Mouse (Mus musculus): ENCODE measurements around the gene Arid5b. TPM values are rescaled to one million over a fixed set of nuclear protein-coding genes. Genes with fewer than 3 reads are reported as not detected.

Arid5b gene
- polyA plus RNA-seq, 1 experiment from 2014 or later = 18.9 TPM

DNA sequence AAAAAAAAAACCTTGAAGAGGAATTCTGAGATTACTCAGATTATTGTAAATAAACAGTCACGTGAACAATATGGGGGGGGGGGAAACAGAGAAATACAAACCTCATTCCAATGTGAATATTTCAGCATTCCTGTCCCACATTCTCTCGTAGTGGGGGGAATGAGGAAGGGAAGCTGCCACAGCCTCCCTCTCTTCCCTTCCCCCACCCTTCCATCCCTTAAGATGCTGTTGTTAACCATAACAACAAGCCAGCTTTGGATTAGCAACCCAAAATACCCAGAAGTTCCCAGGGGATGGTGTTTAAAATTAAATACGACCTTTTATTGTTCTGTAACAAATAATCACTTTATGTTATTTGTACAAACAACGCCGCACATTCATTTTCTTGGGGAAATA lies 69.9 kb downstream of the Arid5b start:
- no peaks in the 10 kb centered on the region for H3K27me3 ChIP-seq (replicated peaks)
- ATAC-seq (ENCODE audit: insufficient number of reproducible peaks, low FRiP score) = no peak
- H3K27ac ChIP-seq (ENCODE audit: poor library complexity, severe bottlenecking) = no peak overlapping the region
- 66% methylated on average over 5 of the region's 5 CpGs for WGBS
- H3K4me2 ChIP-seq = no peak overlapping the region
- H3K9me3 ChIP-seq (replicated peaks) = no peaks in the 10 kb centered on the region
- peaks cover 17% of the 10 kb centered on the region for H3K4me1 ChIP-seq (replicated peaks)
- 0 out of 2 replicates have a peak, but pooled peaks cover 10% of the 10 kb centered on the region for H3K36me3 ChIP-seq
- no peak overlapping the region for H3K9ac ChIP-seq
- H3K4me3 ChIP-seq = no peak overlapping the region

DNA sequence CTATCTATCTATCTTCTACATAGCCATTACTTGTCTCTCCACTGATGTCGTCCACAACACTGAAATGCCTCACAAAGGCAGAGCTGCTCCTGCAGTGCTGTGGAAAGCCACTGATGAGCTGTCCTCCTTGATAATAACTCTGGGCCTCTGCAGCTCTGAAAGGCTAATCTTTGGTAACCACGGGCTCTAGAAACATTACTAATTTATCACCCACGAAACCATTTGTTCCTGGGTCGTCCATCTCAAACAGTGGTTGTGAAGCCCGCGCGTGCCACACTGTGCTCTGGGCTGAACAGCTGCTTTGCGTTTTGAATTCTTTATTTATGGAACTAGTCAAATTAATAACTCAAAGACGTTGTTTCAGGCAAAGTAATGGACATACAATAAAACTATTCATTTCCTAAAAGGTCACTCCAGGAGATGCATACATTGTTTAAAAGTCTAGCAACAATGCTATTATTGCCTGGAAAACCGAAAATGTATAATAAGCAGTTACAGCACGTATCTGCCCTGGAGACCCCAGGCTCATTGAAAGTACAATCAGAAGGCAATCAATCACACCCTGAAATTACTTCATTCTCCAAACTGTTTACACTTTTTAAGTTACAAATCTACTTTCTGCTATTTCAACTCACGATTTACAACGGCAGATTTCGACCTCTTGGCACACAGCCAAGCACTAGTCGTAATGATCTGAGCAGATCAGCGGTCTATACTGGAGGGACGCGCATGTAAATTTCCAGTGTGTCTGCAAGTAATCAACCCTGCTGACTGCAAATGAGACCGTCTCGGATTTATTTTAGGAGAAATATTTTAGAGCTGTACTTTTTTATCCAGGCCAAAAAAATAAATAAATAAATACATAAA lies 70.5 kb downstream of the Arid5b start:
- H3K4me3 ChIP-seq = no peak overlapping the region
- H3K27ac ChIP-seq (ENCODE audit: poor library complexity, severe bottlenecking) = no peak overlapping the region
- WGBS = 55% methylated on average over 20 of the region's 20 CpGs
- 0 out of 2 replicates have a peak, but pooled peaks cover 10% of the 10 kb centered on the region for H3K36me3 ChIP-seq
- no peak overlapping the region for H3K9ac ChIP-seq
- H3K9me3 ChIP-seq (replicated peaks) = no peaks in the 10 kb centered on the region
- no peaks in the 10 kb centered on the region for H3K27me3 ChIP-seq (replicated peaks)
- peaks cover 15% of the 10 kb centered on the region for H3K4me1 ChIP-seq (replicated peaks)
- ATAC-seq (ENCODE audit: insufficient number of reproducible peaks, low FRiP score) = no peak
- H3K4me2 ChIP-seq = no peak overlapping the region; the same call in 1 of the 2 replicates

DNA sequence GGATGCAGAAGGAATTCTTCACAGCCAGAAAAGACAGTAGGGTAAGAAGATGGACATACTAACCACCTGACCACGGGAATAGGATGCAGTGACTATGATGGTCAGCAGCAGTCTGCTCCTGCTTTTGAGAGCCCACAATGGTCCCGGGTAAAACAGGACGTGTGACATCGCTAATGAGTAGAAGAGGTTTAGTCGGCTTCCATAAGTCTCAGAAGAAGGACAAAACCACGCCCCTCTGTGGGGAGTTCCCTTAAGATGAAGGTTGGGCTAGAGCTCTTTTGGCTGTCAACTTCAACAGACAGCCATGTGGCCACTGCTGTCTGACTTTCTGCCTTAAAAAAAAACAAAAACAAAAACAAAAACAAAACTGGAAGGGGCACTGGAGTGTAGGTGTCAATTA lies 74.1 kb downstream of the Arid5b start:
- no peak overlapping the region for H3K4me2 ChIP-seq
- H3K36me3 ChIP-seq = peaks cover 22% of the 10 kb centered on the region
- H3K27ac ChIP-seq (ENCODE audit: poor library complexity, severe bottlenecking) = no peak overlapping the region
- H3K4me3 ChIP-seq = no peak overlapping the region
- peaks cover 3% of the 10 kb centered on the region; the same call in 1 of the 2 replicates for H3K4me1 ChIP-seq (replicated peaks)
- no peak for ATAC-seq (ENCODE audit: insufficient number of reproducible peaks, low FRiP score)
- no peaks in the 10 kb centered on the region for H3K9me3 ChIP-seq (replicated peaks)
- no peak overlapping the region for H3K9ac ChIP-seq
- WGBS = 77% methylated on average over 6 of the region's 6 CpGs
- H3K27me3 ChIP-seq (replicated peaks) = no peaks in the 10 kb centered on the region

DNA sequence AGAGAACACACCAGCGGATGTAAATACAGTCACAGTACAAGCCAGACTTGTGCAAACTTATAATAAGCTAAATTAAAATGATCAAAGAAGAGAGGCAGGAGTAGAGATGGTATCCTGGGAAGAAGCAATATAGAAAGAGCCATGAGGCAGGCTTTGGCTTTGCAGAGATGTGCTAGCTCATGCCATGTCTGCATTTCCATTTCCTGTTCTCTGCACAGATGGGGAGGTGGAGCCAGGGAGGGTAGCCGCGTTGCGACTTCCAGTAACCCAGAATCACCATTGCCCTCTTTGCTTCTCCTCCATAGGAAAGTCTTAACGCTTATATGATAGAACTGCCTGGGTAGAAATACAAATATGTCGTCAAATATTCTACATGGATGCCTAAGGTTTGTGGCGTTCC lies 74.7 kb downstream of the Arid5b start:
- no peaks in the 10 kb centered on the region for H3K27me3 ChIP-seq (replicated peaks)
- H3K36me3 ChIP-seq = peaks cover 22% of the 10 kb centered on the region
- H3K27ac ChIP-seq (ENCODE audit: poor library complexity, severe bottlenecking) = no peak overlapping the region
- peaks cover 3% of the 10 kb centered on the region; the same call in 1 of the 2 replicates for H3K4me1 ChIP-seq (replicated peaks)
- H3K9ac ChIP-seq = no peak overlapping the region
- no peaks in the 10 kb centered on the region for H3K9me3 ChIP-seq (replicated peaks)
- 89% methylated on average over 7 of the region's 7 CpGs for WGBS
- no peak for ATAC-seq (ENCODE audit: insufficient number of reproducible peaks, low FRiP score)
- no peak overlapping the region for H3K4me3 ChIP-seq
- no peak overlapping the region for H3K4me2 ChIP-seq

DNA sequence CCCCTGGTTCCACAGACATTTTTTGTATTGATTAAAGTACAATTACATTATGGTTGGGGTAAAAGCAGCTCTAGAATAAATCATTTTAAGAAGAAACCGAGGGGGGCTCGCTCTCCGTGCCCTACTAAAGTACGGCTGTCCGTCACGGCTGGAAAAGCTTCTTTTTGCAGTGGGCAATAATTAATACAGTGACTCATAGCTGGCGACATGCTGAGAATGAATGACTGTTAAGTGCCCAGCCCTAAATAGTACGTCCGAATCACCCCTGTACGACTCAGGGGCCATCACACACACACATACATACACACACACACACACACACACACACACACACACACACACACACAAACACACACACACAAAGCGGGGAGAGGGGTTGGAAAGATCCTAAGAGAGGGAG lies 75.2 kb downstream of the Arid5b start:
- Histone ChIP-seq H3K9ac (no peak overlapping the region), H3K4me3 (no peak overlapping the region), H3K4me1 (replicated peaks) (peaks cover 2% of the 10 kb centered on the region; the same call in 1 of the 2 replicates), H3K4me2 (no peak overlapping the region), H3K9me3 (replicated peaks) (no peaks in the 10 kb centered on the region), H3K27me3 (replicated peaks) (no peaks in the 10 kb centered on the region), H3K27ac (ENCODE audit: poor library complexity, severe bottlenecking) (no peak overlapping the region), H3K36me3 (peaks cover 22% of the 10 kb centered on the region)
- 87% methylated on average over 11 of the region's 11 CpGs for WGBS
- no peak for ATAC-seq (ENCODE audit: insufficient number of reproducible peaks, low FRiP score)

DNA sequence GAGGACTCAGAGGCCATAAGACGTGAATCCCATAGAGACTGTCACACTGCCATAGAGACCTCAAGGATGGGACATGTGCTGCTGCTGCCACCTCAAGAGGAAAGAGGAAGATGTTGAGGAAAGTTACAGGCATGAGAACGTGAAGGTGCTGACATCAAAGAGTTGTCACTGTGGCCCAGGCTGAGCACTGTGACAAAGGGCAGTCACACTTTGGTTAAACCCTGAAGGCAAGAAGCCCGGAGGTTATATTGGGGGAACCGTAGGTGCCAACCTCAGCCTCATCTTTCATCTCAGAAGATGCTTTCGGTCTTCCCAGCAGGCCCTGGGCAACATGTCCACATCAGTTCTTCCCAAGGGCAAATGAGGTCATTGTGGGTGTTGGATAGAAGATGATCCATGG lies 79.1 kb downstream of the Arid5b start:
- Histone ChIP-seq H3K27ac (ENCODE audit: poor library complexity, severe bottlenecking) (no peak overlapping the region), H3K9me3 (replicated peaks) (no peaks in the 10 kb centered on the region), H3K4me1 (replicated peaks) (peaks cover 6% of the 10 kb centered on the region; the same call in 1 of the 2 replicates), H3K27me3 (replicated peaks) (no peaks in the 10 kb centered on the region), H3K36me3 (peaks cover 19% of the 10 kb centered on the region), H3K4me2 (no peak overlapping the region), H3K4me3 (no peak overlapping the region), H3K9ac (no peak overlapping the region)
- ATAC-seq (ENCODE audit: insufficient number of reproducible peaks, low FRiP score) = no peak
- 86% methylated on average over 5 of the region's 5 CpGs for WGBS

DNA sequence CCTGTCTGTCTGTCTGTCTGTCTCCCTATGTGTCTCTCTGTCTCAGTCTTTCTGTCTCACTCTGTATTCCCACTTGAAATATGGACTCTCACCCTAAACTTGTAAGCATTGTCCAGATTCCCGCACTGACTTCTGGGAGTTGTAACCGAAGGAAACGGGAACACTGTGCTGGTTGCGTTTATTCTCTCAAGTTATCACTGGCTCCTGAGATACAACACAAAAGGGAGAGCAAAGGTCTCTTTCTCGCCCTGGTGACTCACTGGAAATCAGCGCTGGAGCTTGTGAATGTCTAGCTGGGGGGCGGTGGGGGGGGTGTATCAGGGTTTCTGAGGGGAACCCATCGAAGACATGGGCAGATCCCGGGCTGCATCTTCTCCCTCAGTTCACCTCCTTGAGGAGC lies 82.2 kb downstream of the Arid5b start:
- Histone ChIP-seq H3K9me3 (replicated peaks) (no peaks in the 10 kb centered on the region), H3K36me3 (peaks cover 3% of the 10 kb centered on the region; the same call in 1 of the 2 replicates), H3K4me2 (no peak overlapping the region), H3K4me1 (replicated peaks) (peaks cover 15% of the 10 kb centered on the region), H3K27ac (ENCODE audit: poor library complexity, severe bottlenecking) (no peak overlapping the region), H3K4me3 (no peak overlapping the region), H3K9ac (no peak overlapping the region), H3K27me3 (replicated peaks) (no peaks in the 10 kb centered on the region)
- ATAC-seq (ENCODE audit: insufficient number of reproducible peaks, low FRiP score) = no peak
- 48% methylated on average over 9 of the region's 9 CpGs for WGBS

DNA sequence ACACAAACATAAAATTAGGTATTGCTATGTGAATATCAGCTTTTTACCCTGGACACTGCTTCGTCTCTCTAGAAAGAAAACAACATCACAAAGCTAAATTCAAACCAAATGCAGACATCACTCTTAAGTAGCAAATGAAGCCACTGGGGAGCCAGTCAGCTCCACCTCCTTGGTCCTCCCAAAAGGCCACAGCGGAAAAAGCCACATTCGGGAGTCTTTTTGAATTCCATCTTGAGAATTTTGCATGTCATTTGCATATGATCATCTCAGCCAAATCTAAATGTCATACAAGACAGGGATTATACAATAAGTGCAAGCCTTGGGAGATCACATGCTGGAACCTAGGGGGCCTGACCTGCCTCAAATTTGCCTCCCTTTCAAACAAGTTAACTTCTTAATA lies 85.0 kb downstream of the Arid5b start:
- WGBS = 55% methylated on average over 3 of the region's 3 CpGs
- Histone ChIP-seq H3K4me2 (no peak overlapping the region), H3K4me1 (replicated peaks) (peaks cover 18% of the 10 kb centered on the region)

DNA sequence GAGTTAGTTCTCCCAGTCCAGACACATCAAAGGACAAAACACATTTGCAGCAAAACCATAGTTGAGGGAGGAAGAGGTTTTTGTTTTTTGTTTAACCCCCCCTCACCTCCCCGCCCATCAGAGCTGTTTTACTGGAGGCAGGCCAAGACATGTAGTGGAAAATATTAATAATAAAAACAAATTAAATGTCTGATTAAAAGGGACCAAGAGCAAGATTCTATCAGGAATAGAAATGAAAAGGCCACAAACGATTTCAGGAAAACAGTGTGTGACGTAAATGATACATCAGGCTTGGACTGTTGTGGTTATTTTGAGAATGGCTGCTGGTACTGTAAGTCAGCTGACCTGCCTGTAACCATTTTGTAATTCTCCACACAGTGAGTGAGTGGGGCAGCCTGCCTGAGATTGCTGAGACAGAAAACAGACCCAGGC lies 85.7 kb downstream of the Arid5b start:
- peak; percentile 79 for ATAC-seq (ENCODE audit: insufficient number of reproducible peaks, low FRiP score)
- WGBS = 18% methylated on average over 3 of the region's 3 CpGs
- no peak overlapping the region for H3K9ac ChIP-seq

More for the DNA sequence above, 85.0 kb downstream of the Arid5b start:
- Histone ChIP-seq H3K36me3 (no peaks in the 10 kb centered on the region), H3K9me3 (replicated peaks) (no peaks in the 10 kb centered on the region), H3K4me3 (no peak overlapping the region), H3K27me3 (replicated peaks) (no peaks in the 10 kb centered on the region), H3K27ac (ENCODE audit: poor library complexity, severe bottlenecking) (peak overlapping the region; percentile 70), H3K9ac (no peak overlapping the region)
- ATAC-seq (ENCODE audit: insufficient number of reproducible peaks, low FRiP score) = no peak

DNA sequence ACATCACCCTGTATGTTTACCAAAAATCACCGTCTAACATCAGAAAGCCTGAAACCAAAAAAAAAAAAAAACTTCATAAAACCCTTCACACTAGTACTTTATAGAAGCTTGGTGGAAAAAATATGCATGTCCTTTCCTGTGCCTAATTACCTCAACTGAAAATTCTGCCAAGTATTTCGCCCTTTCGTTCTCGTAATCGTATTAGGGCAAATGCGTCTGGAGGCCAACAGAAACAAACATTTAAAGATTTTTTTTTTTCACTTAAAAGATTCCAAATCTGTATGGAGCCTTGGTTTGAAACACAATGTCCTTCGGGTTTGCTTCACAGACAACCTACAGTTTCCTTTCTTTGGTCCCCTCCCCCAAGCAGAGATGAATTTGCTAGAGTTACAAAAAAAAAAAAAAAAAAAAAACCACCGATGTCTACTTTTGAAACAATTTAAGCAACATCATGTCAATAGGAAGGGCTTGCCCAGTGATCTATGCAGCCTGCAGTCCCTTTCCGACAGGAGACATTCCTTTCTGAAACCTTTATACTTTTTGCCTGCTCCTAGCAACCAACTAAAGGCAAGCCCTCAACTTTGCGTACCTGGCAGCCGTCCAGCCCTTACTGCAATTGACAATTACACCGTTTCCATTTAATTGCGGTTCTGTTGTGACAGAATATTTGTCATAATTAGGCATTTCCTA lies 86.7 kb downstream of the Arid5b start:
- ATAC-seq (ENCODE audit: insufficient number of reproducible peaks, low FRiP score) = no peak
- Histone ChIP-seq H3K27ac (ENCODE audit: poor library complexity, severe bottlenecking) (0 out of 2 replicates have a peak overlapping the region, but pooled peaks have one; percentile 65), H3K9ac (no peak overlapping the region), H3K27me3 (replicated peaks) (no peaks in the 10 kb centered on the region), H3K36me3 (peaks cover under 1% of the 10 kb centered on the region; the same call in 1 of the 2 replicates), H3K4me2 (peak overlapping the region; percentile 51), H3K4me3 (no peak overlapping the region), H3K9me3 (replicated peaks) (no peaks in the 10 kb centered on the region), H3K4me1 (replicated peaks) (peaks cover 18% of the 10 kb centered on the region)
- WGBS = 39% methylated on average over 13 of the region's 13 CpGs

More for the DNA sequence above, 85.7 kb downstream of the Arid5b start:
- no peaks in the 10 kb centered on the region for H3K36me3 ChIP-seq
- peak overlapping the region; percentile 37 for H3K4me2 ChIP-seq
- peak overlapping the region; percentile 81 for H3K27ac ChIP-seq (ENCODE audit: poor library complexity, severe bottlenecking)
- no peaks in the 10 kb centered on the region for H3K27me3 ChIP-seq (replicated peaks)
- no peaks in the 10 kb centered on the region for H3K9me3 ChIP-seq (replicated peaks)
- no peak overlapping the region for H3K4me3 ChIP-seq
- peaks cover 18% of the 10 kb centered on the region for H3K4me1 ChIP-seq (replicated peaks)

DNA sequence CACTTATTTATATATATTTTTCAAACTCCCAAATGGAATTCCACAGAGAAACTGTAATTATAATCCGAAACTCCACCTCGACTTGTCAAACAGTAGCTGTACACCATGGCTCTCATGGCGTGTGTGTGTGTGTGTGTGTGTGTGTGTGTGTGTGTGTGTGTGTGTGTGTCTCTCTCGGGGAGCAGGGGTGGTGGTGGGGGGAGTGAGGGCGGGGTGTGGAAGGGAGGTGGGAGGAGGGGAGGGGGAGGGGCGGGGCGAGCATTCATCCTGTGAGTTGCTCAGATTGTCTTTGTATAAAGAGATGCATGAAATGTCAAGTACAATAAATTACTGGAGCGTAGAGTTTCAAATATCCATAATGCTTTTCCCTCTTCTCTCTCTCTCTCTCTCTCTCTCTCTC lies 87.4 kb downstream of the Arid5b start:
- no peak overlapping the region for H3K4me3 ChIP-seq
- no peak for ATAC-seq (ENCODE audit: insufficient number of reproducible peaks, low FRiP score)
- peaks cover 7% of the 10 kb centered on the region for H3K36me3 ChIP-seq
- H3K27me3 ChIP-seq (replicated peaks) = no peaks in the 10 kb centered on the region
- no peaks in the 10 kb centered on the region for H3K9me3 ChIP-seq (replicated peaks)
- H3K9ac ChIP-seq = no peak overlapping the region
- H3K4me2 ChIP-seq = no peak overlapping the region
- WGBS = 80% methylated on average over 7 of the region's 8 CpGs
- H3K4me1 ChIP-seq (replicated peaks) = peaks cover 13% of the 10 kb centered on the region
- H3K27ac ChIP-seq (ENCODE audit: poor library complexity, severe bottlenecking) = no peak overlapping the region

Data from heart, embryonic 12.5 days (tissue).